Mouse (Mus musculus) liver, adult 2 months (tissue): Measurements from ENCODE around the gene Dpy19l3. TPM values are rescaled to one million over a fixed set of nuclear protein-coding genes. Genes with fewer than 3 reads are reported as not detected.

Source experiments
- DNase-seq: peaks from one replicate; pipeline ENCODE4 v3.0.0-alpha.2; 2011; ENCODE audit warnings: low read depth, low spot score; ENCODE audit errors: extremely low read depth
- H3K27ac ChIP-seq: fragments of 200-500 bp; replicated peaks from 2 replicates; pipeline ENCODE4 v1.5.1; 2012; ENCODE audit warnings: low read depth, mild to moderate bottlenecking, control low read depth, inconsistent platforms, low read length; ENCODE audit not compliant: insufficient read depth
- H3K27me3 ChIP-seq: fragments of 200-500 bp; 2 replicates; pipeline ENCODE4 v1.6.1; 2012; ENCODE audit warnings: mild to moderate bottlenecking, moderate library complexity, low read length, inconsistent platforms; ENCODE audit not compliant: control insufficient read depth, insufficient read depth
- H3K36me3 ChIP-seq: fragments of 200-500 bp; 2 replicates; pipeline ENCODE4 v1.6.1; 2012; ENCODE audit warnings: low read length, inconsistent platforms; ENCODE audit not compliant: control insufficient read depth, insufficient read depth
- H3K4me1 ChIP-seq: fragments of 200-500 bp; 2 replicates; pipeline ENCODE4 v1.6.1; 2011; ENCODE audit warnings: low read length; ENCODE audit not compliant: control insufficient read depth, insufficient read depth
- H3K4me3 ChIP-seq: fragments of 200-500 bp; 2 replicates; pipeline ENCODE4 v1.5.1; 2011; ENCODE audit warnings: low read depth, mild to moderate bottlenecking, control low read depth, low read length, moderate library complexity; ENCODE audit not compliant: insufficient read depth
- H3K79me2 ChIP-seq: fragments of 200-500 bp; 2 replicates; pipeline ENCODE4 v1.6.1; 2012; ENCODE audit warnings: inconsistent platforms, mild to moderate bottlenecking, low read length, moderate library complexity; ENCODE audit not compliant: control insufficient read depth, insufficient read depth
- H3K9ac ChIP-seq: fragments of 200-500 bp; 2 replicates; pipeline ENCODE4 v1.6.1; 2012; ENCODE audit warnings: low read depth, mild to moderate bottlenecking, control low read depth, inconsistent platforms, low read length
- CTCF ChIP-seq: fragments of 200-500 bp; IDR thresholded peaks from 2 replicates; pipeline ENCODE4 v1.5.1; 2011; ENCODE audit warnings: low read depth, low read length, control low read depth
- POLR2A ChIP-seq: fragments of 200-500 bp; IDR thresholded peaks from 2 replicates; pipeline ENCODE4 v1.6.1; 2011; ENCODE audit warnings: low read length, control low read depth; ENCODE audit not compliant: insufficient read depth; ENCODE audit errors: extremely low read depth
- WGBS: fragments of 180-500 bp; shearing (Covaris S2); methylation state at CpG from one replicate; pipeline ENCODE4 v1.1.7; 2018; 5-methylcytosine and 5-hydroxymethylcytosine counted together
- polyA plus RNA-seq: library from polyadenylated mRNA; depleted of rRNA; stranded (reverse); fragments of >200 nt; gene quantifications from 2 replicates; pipeline ENCODE4 v1.2.3, GENCODE M21; 2012
- total RNA-seq: library from RNA; depleted of rRNA; stranded (reverse); fragments of >200 nt; gene quantifications from 2 replicates; pipeline ENCODE4 v1.2.3, GENCODE M21; 2014

The Dpy19l3 gene
- total and polyA plus RNA-seq, 2 experiments: 2.4 to 3.8 TPM

DNA sequence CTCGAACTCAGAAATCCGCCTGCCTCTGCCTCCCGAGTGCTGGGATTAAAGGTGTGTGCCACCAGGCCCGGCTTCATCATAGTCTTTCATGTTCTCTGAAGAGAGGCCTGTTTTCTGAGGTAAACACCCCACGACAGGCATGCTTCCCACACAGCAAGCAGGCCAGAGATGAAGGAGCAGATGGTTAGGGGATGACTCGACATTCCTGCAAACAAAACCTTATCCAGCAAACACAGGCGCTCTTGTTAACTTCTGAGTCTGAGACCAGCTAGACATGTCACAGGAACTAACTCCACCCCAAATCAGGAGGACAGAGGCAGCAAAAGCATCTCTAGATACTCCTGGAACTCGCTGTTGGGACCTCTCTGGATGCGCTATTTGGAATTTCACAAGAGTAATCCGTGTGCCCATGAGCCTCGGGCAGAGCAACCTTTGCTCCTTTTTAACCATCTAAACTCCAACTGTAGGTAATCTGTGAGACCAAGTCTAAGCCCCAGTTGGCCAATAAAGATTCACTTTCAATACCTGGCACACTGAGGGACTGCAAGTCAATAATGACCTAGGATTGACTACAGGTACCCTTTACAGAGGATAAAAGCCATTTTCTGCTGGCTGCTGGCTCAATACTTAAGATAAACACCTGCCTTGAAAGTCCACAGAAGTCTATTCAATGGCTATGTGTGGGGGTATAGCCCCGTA is 38.0 kb upstream of the Dpy19l3 start:
- WGBS: 43% methylated on average over 12 of the region's 12 CpGs
- Histone ChIP-seq H3K27me3 (no peaks in the 10 kb centered on the region), H3K27ac (peak overlapping the region; percentile 36), H3K79me2 (peaks cover 10% of the 10 kb centered on the region), H3K4me1 (peaks cover 13% of the 10 kb centered on the region), H3K36me3 (peaks cover 60% of the 10 kb centered on the region), H3K4me3 (no peak overlapping the region), H3K9ac (no peak overlapping the region)
- no peak for TF ChIP-seq CTCF
- TF ChIP-seq POLR2A: no peak
- peak; percentile 81 for DNase-seq

DNA sequence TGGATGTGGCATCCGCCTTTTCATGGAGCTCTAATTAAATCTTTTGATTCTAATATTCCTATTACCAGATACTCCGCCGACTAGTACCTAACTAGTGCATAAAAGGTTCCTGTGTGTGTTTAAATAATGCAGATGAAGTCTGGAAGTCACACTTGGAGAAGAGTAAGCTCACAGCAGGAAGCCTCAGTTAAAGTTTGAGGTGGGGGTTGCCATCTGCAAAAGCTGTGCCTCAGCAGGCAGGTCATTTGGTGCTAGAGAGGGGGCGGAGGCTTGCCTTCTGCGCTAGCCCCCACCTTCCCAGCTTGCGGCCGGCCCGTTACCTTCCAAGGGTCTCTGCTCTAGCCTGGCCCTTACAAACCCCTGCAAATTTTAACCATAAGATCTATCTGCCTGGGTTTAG is 36.7 kb upstream of the Dpy19l3 start:
- H3K36me3 ChIP-seq: peaks cover 66% of the 10 kb centered on the region
- H3K9ac ChIP-seq: no peak overlapping the region
- H3K27ac ChIP-seq: no peak overlapping the region
- peaks cover 10% of the 10 kb centered on the region for H3K79me2 ChIP-seq
- H3K27me3 ChIP-seq: no peaks in the 10 kb centered on the region
- no peak for TF ChIP-seq CTCF
- no peak for TF ChIP-seq POLR2A
- 97% methylated on average over 8 of the region's 8 CpGs for WGBS
- peaks cover 13% of the 10 kb centered on the region for H3K4me1 ChIP-seq
- no peak overlapping the region for H3K4me3 ChIP-seq
- no peak for DNase-seq

DNA sequence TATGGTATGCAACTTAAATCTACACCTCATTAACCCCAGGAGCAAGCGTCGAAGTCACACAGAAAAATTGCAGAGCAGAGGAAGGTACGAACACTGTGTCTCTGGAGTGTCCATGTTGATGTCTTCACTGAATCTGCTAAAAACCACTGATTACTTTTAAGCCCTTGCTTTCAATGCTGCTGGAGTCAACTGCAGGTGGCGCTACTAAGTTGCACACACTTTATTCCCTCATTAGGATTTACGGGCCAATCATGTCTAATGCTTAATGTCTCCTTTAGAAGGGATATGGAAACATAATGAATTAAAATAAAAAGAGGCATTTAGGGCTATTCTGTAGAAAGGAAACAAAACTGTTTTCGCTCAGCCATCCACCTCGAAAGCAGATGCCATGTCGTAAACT is 35.9 kb upstream of the Dpy19l3 start:
- Histone ChIP-seq H3K36me3 (peaks cover 65% of the 10 kb centered on the region), H3K4me1 (peaks cover 13% of the 10 kb centered on the region), H3K9ac (no peak overlapping the region), H3K27ac (no peak overlapping the region), H3K27me3 (no peaks in the 10 kb centered on the region), H3K4me3 (no peak overlapping the region), H3K79me2 (peaks cover 10% of the 10 kb centered on the region)
- TF ChIP-seq POLR2A: no peak
- no peak for TF ChIP-seq CTCF
- 90% methylated on average over 8 of the region's 8 CpGs for WGBS
- no peak for DNase-seq

DNA sequence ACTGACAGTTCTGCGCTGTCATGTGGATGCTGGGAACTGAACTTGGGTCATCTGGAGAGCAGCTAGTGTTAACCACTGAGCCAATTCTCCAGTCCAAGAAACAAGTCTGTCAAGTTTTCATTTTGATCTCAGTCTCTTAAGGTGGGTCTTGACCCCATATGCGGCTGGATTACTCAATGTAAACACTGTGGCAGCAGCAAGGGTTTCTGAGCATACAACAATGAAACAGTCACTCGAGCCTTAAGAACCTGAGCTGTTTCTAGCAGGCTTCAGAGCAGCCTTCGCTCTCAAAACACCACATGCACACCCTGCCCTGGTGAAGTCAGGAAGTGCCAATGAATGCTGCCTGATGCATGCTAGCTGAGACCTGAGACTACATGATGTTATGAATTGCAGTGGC is 31.3 kb upstream of the Dpy19l3 start:
- no peak overlapping the region for H3K4me3 ChIP-seq
- peaks cover 5% of the 10 kb centered on the region; the same call in 1 of the 2 replicates for H3K79me2 ChIP-seq
- H3K27ac ChIP-seq: no peak overlapping the region
- 84% methylated on average over 4 of the region's 4 CpGs for WGBS
- DNase-seq: no peak
- peaks cover 61% of the 10 kb centered on the region for H3K36me3 ChIP-seq
- H3K9ac ChIP-seq: no peak overlapping the region
- H3K4me1 ChIP-seq: no peaks in the 10 kb centered on the region
- no peaks in the 10 kb centered on the region for H3K27me3 ChIP-seq
- TF ChIP-seq CTCF (no peak), POLR2A (no peak)

DNA sequence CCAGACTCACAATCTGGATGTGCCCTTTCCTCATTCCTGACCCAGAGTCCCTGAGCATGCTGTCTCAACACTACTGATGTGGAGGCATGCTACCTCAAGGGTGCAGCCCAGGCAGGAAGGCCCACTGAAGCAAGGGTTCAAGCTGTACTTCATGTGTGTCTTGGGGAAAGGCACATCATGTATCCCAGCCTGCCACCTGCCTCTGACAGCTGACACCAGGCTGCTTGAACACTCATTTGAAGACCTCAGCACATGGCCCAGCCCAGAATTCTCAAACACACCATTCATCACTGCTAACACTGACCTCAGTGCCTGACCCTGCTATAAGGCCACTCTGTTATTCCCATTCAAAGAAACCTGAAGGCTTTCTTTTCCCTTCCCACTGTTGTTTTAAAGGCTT is 28.0 kb upstream of the Dpy19l3 start:
- H3K27ac ChIP-seq: no peak overlapping the region
- TF ChIP-seq POLR2A (no peak), CTCF (no peak)
- no peak overlapping the region for H3K9ac ChIP-seq
- H3K4me3 ChIP-seq: no peak overlapping the region
- no peaks in the 10 kb centered on the region for H3K27me3 ChIP-seq
- H3K79me2 ChIP-seq: no peaks in the 10 kb centered on the region; the same call in 1 of the 2 replicates
- peaks cover 51% of the 10 kb centered on the region for H3K36me3 ChIP-seq
- no peak for DNase-seq
- no peaks in the 10 kb centered on the region for H3K4me1 ChIP-seq

DNA sequence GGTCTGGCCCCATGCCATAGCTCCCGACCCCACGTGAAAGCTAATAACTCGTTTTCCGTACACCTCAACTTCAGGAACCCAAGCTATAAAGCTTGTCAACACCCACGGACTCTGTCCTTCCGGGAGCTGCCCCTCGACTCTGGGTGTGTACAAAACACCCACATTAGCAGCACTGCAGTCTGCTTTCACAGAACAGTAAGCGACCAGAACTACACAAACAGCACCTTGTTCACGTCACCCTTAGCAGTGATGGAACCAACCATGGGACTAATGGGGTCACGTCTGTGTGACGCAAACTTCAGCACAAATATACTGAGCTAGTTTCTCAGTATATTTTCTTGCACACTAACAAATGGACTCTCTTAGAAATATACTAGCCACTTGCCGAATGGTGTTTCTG is 19.9 kb upstream of the Dpy19l3 start:
- TF ChIP-seq POLR2A: no peak
- TF ChIP-seq CTCF: no peak
- Histone ChIP-seq H3K4me1 (no peaks in the 10 kb centered on the region), H3K4me3 (no peak overlapping the region), H3K27ac (no peak overlapping the region), H3K9ac (no peak overlapping the region), H3K79me2 (no peaks in the 10 kb centered on the region), H3K27me3 (no peaks in the 10 kb centered on the region), H3K36me3 (peaks cover 38% of the 10 kb centered on the region)
- no peak for DNase-seq
- WGBS: 79% methylated on average over 12 of the region's 12 CpGs
